Mouse (Mus musculus) lung, postnatal 36 days (tissue): ENCODE measurements at regions not wholly inside any gene's neighbourhood (a gene's known extent, or its start where the extent isn't known, plus 50 kb on each side); places are given as distances from the start of the nearest gene placed in this dataset.

Source experiments
- DNase-seq: peaks from one replicate; pipeline ENCODE4 v3.0.0; 2022; ENCODE audit warnings: mixed read lengths

GRCm38 (mm10) chr15:62712543-62713131 lies 1132.3 kb downstream of the Gsdmc2 start:
- DNase-seq: peak; percentile 42

DNA sequence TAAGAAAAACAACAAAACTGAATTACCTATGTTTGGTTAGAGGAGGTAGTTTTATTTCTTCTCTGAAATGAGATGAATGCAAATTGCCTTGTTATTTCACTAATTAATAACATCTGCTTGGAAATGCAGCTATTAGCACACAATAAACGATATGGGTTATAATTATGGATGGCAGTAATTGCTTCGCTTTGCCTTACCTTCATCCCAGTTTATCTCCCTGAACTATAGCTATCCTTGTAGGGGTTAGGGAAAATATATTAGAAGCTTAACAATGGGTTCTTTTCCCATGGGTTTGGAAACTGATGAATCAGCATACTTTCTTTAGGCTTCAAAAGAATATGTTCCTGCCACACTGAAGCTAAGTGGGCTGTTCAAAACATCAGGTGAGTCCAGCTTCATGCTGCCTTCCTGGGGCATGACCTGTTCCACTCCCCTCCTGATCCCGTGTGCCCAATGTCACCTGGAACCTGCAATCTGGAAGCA lies 1132.9 kb downstream of the Gsdmc2 start:
- no peak for DNase-seq

DNA sequence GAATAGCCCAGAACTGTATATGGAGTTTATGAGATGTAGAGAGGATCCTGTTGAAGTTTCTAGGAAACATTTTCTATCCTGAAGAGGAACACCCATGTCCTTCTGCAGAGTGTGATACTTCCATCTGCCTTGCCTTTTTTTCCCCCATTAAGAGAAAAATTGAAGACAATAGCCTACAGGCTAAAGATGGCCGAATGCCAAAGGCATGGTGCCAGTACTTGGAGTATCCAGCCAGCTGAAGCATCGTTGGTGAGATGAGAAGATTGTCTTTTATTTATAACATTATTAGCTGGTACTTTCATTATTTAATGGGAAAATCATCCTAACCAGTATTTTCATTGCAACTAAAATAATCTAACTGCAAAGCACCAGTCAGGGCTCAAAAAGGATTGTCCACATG lies 1135.4 kb downstream of the Gsdmc2 start:
- DNase-seq: no peak

DNA sequence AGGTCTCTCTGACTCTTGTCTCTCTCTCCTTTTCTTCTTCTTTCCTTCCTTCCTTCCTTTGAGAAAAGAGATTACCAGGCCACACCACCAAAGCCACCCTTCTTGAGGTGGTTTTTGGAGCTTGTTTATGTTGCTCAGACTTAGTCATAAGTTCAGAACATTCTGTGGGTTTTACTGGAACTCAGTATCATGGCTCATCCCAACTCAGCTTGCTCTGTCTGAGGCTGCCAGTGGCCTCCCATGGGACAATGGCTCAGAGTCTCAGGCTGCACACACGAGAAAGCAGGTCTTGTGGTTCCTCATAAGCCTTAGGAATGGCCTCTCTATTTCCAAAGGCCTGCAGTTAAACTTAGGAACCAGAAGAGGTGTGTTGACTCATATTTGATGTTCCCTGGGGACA lies 1146.4 kb downstream of the Gsdmc2 start:
- no peak for DNase-seq

- no peak for DNase-seq
Observed at GRCm38 (mm10) chr15:62694734-62695133, 1150.2 kb downstream of the Gsdmc2 start.

DNA sequence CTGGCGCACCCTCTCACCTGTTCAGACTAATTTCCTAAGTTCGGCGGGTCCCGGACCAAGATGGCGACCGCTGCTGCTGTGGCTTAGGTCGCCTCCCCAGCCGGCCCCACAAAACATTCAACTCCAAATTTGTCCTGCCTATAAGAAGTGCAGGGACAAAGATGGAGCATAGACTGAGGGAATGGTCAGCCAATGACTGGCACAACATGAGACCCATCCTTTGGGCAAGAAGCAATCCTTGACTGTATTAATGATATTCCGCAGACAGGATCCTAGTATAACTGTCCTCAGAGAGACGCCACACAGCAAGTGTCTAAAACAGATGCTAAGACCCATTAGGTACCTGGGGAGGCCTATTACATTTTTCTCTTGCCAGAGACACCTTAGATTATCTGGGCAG lies 1151.3 kb downstream of the Gsdmc2 start:
- DNase-seq: no peak

GRCm38 (mm10) chr15:62673410-62673809 lies 1171.6 kb downstream of the Gsdmc2 start:
- DNase-seq: no peak

- no peak for DNase-seq
Observed at GRCm38 (mm10) chr15:62670026-62670425, 1175.0 kb downstream of the Gsdmc2 start.

GRCm38 (mm10) chr15:62659096-62659495 lies 1185.9 kb downstream of the Gsdmc2 start:
- no peak for DNase-seq

- DNase-seq: no peak
Observed at GRCm38 (mm10) chr15:62658695-62659094, 1186.3 kb downstream of the Gsdmc2 start.

DNA sequence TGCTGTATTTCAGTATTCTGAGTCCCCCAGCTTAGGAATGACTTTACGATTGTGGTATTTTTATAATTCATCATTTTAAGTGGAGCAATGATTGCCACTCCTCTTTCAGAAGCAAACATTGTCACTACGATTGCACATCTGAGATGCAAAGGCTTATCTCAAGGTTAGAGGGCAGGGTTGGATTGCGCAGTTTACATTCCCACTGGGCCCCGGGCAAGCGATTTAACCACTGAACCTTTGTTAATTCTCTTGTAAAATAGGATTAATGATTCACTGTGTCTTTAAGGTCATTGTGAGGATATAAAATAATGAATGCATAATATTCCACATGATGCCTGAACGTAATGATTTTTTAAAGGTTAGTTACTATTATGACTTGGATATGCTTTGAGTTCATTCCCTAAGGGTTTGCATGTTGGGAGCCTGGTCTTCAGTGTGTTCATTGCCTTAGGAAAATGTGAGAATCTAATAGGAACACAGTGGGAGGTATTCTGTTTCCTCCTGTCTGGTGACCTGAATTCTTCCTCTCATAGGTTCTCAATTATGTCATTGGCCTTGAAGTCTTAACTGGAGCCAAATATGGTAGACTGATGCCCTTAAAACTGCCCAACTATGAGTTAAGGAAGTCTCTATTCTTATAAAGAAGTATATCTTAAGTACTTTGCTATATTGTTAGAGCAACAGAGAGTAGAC lies 1198.4 kb downstream of the Gsdmc2 start:
- DNase-seq: no peak

DNA sequence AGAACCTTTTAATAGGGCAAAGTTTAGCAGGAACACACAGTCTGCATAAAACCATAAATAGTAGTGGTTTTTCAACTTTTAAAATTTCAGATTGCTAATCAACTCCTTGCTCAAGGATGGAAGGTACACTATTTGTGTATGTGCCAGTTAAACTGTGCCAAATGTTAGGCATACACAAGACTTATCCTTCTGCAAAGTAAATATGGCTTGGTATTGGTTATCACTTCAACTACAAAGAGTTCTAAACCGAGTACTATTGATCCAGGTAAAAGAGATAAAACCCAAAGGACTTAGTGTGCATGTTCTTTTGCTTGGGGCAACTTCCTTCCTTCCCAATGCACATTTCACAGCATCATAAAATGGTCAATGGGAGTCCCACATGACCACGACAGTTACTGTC lies 1200.2 kb downstream of the Gsdmc2 start:
- DNase-seq: no peak

DNA sequence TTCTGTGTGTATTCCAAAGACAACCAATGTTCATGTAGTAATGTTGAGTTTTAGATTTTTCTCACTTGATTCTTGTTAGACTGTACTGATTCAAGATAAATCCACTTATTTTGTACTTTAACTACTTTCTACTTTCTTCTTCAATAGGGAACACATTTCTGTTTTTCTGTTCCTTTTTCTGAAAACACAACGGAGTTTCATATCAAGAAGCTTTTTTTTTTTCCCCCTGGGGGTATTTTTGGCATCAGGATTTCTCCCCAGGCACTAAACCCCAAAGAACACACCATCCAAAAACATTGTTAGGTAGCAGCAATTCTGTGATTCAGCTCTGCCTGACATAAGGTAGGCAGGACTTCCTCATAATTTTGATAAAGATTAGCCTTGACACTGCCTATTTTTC lies 1200.7 kb downstream of the Gsdmc2 start:
- no peak for DNase-seq

DNA sequence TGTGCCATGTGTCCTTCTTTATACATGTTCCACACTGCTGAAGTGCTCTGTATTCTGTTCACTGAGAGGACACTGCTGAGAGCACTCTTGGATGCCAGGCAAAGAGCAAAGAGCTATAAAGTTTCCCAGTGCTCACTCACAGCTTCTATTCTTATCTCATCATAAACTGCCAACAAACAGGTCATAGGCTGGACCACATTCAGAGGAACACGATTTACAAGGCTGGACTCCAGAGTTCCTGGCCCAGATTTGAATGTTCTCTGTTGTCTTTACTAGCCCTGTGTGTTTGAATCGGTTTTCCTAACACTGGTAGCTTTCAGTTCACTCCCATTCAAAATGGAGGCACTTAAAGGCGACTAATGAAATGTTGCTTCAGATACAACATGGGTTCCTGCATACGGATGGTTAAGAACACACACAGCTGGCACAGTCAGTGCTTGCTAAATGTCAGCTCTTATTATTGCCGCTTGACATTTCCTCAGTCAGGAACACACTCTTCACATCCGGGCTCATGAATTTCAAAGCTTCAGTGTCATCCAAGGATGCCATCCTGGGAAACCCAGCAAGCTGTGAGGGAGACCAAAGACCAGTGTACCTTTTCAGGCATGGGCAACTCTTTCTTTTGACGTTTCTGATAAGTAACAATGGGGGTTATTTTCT lies 1203.8 kb downstream of the Gsdmc2 start:
- DNase-seq: peak; percentile 24

DNA sequence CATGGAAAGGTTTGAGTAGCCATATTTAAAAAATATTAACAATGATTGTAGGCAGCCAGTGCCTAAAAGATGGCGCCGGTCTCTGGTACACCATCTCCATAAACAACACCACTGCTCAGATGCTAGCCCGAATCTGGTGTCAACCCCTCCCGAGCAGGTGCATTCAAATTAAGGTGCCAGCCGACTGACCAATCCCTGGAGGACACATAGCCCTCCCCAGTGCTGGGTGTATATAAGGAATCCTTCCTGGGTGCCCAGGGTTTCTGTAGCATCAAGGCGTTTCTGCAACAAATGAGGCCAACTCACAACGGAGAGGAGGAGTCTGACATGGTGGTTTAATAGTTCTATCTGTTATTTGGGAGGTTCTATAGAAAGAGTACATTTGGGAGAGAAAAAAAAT lies 1219.6 kb downstream of the Gsdmc2 start:
- DNase-seq: no peak

DNA sequence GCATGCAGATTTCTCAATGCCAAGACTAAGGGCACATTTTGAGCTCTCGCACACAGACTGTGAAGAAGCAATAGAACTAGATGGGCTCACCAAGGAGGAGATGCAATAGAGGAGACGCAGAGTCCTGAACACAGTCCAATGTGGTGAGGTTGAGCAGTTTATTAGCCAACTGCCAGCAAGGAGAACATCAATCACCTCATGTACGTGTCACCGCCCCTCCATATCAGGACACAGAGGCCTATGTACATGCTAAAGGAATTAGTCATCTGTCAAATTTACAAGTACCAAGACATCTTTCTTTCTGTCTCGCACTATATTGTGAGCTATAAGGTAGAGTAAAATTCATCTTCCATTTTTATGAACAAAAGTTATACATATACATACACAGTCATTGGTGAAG lies 1228.9 kb downstream of the Gsdmc2 start:
- no peak for DNase-seq

- no peak for DNase-seq
Observed at GRCm38 (mm10) chr15:62596735-62597134, 1248.2 kb downstream of the Gsdmc2 start.

DNA sequence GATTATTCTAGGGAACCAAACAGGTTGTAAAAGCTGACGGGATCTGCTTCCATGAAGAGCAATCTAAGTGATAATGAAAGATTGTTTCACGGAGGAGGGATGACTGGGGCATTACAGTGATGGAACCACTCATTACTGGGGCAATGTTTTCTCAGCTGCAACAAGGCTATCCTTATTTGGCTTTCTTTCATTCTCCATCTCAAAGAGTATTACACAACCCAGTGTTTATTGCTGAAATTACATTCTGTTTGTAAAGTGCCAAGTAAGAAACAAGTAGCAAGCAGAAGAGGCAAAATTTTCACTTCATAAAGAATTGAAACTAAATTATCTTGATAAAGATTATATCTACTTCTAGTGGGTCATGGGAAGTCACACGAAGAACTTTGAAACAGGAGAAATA lies 1256.4 kb downstream of the Gsdmc2 start:
- DNase-seq: no peak

GRCm38 (mm10) chr15:62578788-62579187 lies 1266.2 kb downstream of the Gsdmc2 start:
- DNase-seq: no peak

GRCm38 (mm10) chr15:62575791-62576190 lies 1269.2 kb downstream of the Gsdmc2 start:
- DNase-seq: no peak

GRCm38 (mm10) chr15:62571803-62572202 lies 1273.2 kb downstream of the Gsdmc2 start:
- no peak for DNase-seq

GRCm38 (mm10) chr15:62568788-62569713 lies 1275.9 kb downstream of the Gsdmc2 start:
- DNase-seq: peak; percentile 28

GRCm38 (mm10) chr15:62567431-62567830 lies 1277.5 kb downstream of the Gsdmc2 start:
- DNase-seq: no peak
